Mouse (Mus musculus) heart, embryonic 11.5 days (tissue): ENCODE measurements around the gene Zfp358. TPM values are rescaled to one million over a fixed set of nuclear protein-coding genes. Genes with fewer than 3 reads are reported as not detected.

Experiments
- ATAC-seq: fragments of 200-750 bp; cut with Nextera tagmentation; replicated peaks from 2 replicates; pipeline ENCODE4 v1.8.0; 2017; ENCODE audit warnings: moderate library complexity; ENCODE audit not compliant: insufficient number of reproducible peaks, low FRiP score, low TSS enrichment
- H3K27ac ChIP-seq: fragments of 300-500 bp; sonication (generic); 2 replicates; pipeline ENCODE4 v1.5.1; 2014; ENCODE audit warnings: mild to moderate bottlenecking, low read depth, low read length
- H3K27me3 ChIP-seq: fragments of 300-500 bp; sonication (generic); 2 replicates; pipeline ENCODE4 v1.6.1; 2014; ENCODE audit warnings: mild to moderate bottlenecking, low read length, mixed read lengths; ENCODE audit not compliant: control insufficient read depth, insufficient read depth
- H3K36me3 ChIP-seq: fragments of 300-500 bp; sonication (generic); 2 replicates; pipeline ENCODE4 v1.6.1; 2014; ENCODE audit warnings: mild to moderate bottlenecking, low read length, moderate library complexity, mixed read lengths; ENCODE audit not compliant: control insufficient read depth, insufficient read depth
- H3K4me1 ChIP-seq: fragments of 300-500 bp; sonication (generic); 2 replicates; pipeline ENCODE4 v1.6.1; 2014; ENCODE audit warnings: low read length; ENCODE audit not compliant: control insufficient read depth, insufficient read depth
- H3K4me2 ChIP-seq: fragments of 300-500 bp; sonication (generic); 2 replicates; pipeline ENCODE4 v1.6.1; 2014; ENCODE audit warnings: mild to moderate bottlenecking, moderate library complexity
- H3K4me3 ChIP-seq: fragments of 300-500 bp; sonication (generic); 2 replicates; pipeline ENCODE4 v1.5.1; 2014; ENCODE audit warnings: low read depth, low read length
- H3K9ac ChIP-seq: fragments of 300-500 bp; sonication (generic); 2 replicates; pipeline ENCODE4 v1.6.1; 2014; ENCODE audit warnings: mild to moderate bottlenecking, low read depth, low read length, moderate library complexity
- H3K9me3 ChIP-seq: fragments of 300-500 bp; sonication (generic); replicated peaks from 2 replicates; pipeline ENCODE4 v1.6.1; 2016; ENCODE audit warnings: low read length; ENCODE audit not compliant: control insufficient read depth
- WGBS: fragments of 180-500 bp; shearing (Covaris S2); extraction: QIAGEN DNeasy Blood & Tissue Kit; methylation state at CpG from one replicate; pipeline ENCODE4 v1.1.7; 2014; ENCODE audit not compliant: insufficient replicate concordance; 5-methylcytosine and 5-hydroxymethylcytosine counted together
- polyA plus RNA-seq: library from polyadenylated mRNA; unstranded; fragments of >200 nt; fragmentation: Nextera tagmentation; extraction: Ambion mirVana; gene quantifications from 2 replicates; pipeline ENCODE4 v1.2.1, GENCODE M21; 2014

Gene Zfp358
- polyA plus RNA-seq, 1 experiment from 2014 or later = 19.7 TPM

- no peak for ATAC-seq
These were observed 24.1 kb upstream of the Zfp358 start for GRCm38 (mm10) chr8:3468838-3469237.

GRCm38 (mm10) chr8:3470562-3470961 is 22.4 kb upstream of the Zfp358 start, which contains the start of gene Tex45:
Gene Tex45 (plus strand): TSS chr8:3470862.
- no peak within 1 kb of the TSS for H3K4me2 ChIP-seq
- no peaks in the 10 kb centered on the region for H3K4me1 ChIP-seq
- no peaks in the 10 kb centered on the region for H3K27me3 ChIP-seq
- no peak within 1 kb of the TSS for H3K4me3 ChIP-seq
- no peaks in the 10 kb centered on the region for H3K36me3 ChIP-seq
- no peak within 1 kb of the TSS for H3K9ac ChIP-seq
- no peak within 1 kb of the TSS for H3K27ac ChIP-seq
- H3K9me3 ChIP-seq = no peaks in the 10 kb centered on the region
- ATAC-seq = no peak

More at GRCm38 (mm10) chr8:3468838-3469237, 24.1 kb upstream of the Zfp358 start:
- no peak overlapping the region for H3K27ac ChIP-seq
- H3K9ac ChIP-seq = no peak overlapping the region
- no peaks in the 10 kb centered on the region for H3K9me3 ChIP-seq
- no peaks in the 10 kb centered on the region for H3K27me3 ChIP-seq
- H3K4me3 ChIP-seq = no peak overlapping the region
- no peaks in the 10 kb centered on the region for H3K36me3 ChIP-seq
- H3K4me2 ChIP-seq = no peak overlapping the region
- WGBS = 78% methylated on average over 1 of the region's 1 CpGs
- no peaks in the 10 kb centered on the region for H3K4me1 ChIP-seq

GRCm38 (mm10) chr8:3475715-3476429 is 17.1 kb upstream of the Zfp358 start:
- no peak for ATAC-seq
- Histone ChIP-seq H3K27ac (no peak overlapping the region), H3K4me1 (0 out of 2 replicates have a peak, but pooled peaks cover 2% of the 10 kb centered on the region), H3K27me3 (peaks cover 6% of the 10 kb centered on the region; the same call in 1 of the 2 replicates), H3K9me3 (no peaks in the 10 kb centered on the region), H3K36me3 (no peaks in the 10 kb centered on the region), H3K4me3 (peak overlapping the region; percentile 32), H3K9ac (peak overlapping the region; percentile 17), H3K4me2 (peak overlapping the region; percentile 67)
- 18% methylated on average over 37 of the region's 37 CpGs for WGBS

- H3K4me2 ChIP-seq = no peak overlapping the region
- 0 out of 2 replicates have a peak overlapping the region, but pooled peaks have one; percentile 17 for H3K27ac ChIP-seq
- H3K4me1 ChIP-seq = 0 out of 2 replicates have a peak, but pooled peaks cover 2% of the 10 kb centered on the region
- no peaks in the 10 kb centered on the region for H3K9me3 ChIP-seq
- no peak overlapping the region for H3K4me3 ChIP-seq
- peaks cover 6% of the 10 kb centered on the region; the same call in 1 of the 2 replicates for H3K27me3 ChIP-seq
- no peak for ATAC-seq
- H3K36me3 ChIP-seq = no peaks in the 10 kb centered on the region
- 57% methylated on average over 4 of the region's 4 CpGs for WGBS
- H3K9ac ChIP-seq = no peak overlapping the region
These were observed 12.6 kb upstream of the Zfp358 start for GRCm38 (mm10) chr8:3480221-3480785.

GRCm38 (mm10) chr8:3481605-3482004 is 11.3 kb upstream of the Zfp358 start:
- H3K36me3 ChIP-seq = no peaks in the 10 kb centered on the region
- peaks cover 6% of the 10 kb centered on the region; the same call in 1 of the 2 replicates for H3K27me3 ChIP-seq
- no peak overlapping the region for H3K27ac ChIP-seq
- WGBS = 57% methylated on average over 5 of the region's 5 CpGs
- no peaks in the 10 kb centered on the region for H3K4me1 ChIP-seq
- H3K4me3 ChIP-seq = no peak overlapping the region
- H3K9ac ChIP-seq = no peak overlapping the region
- no peak overlapping the region for H3K4me2 ChIP-seq
- ATAC-seq = no peak
- no peaks in the 10 kb centered on the region for H3K9me3 ChIP-seq

- no peak overlapping the region for H3K27ac ChIP-seq
- no peaks in the 10 kb centered on the region for H3K4me1 ChIP-seq
- WGBS = 79% methylated on average over 22 of the region's 22 CpGs
- no peaks in the 10 kb centered on the region for H3K36me3 ChIP-seq
- ATAC-seq = no peak
- H3K4me3 ChIP-seq = no peak overlapping the region
- H3K9ac ChIP-seq = no peak overlapping the region
- no peak overlapping the region for H3K4me2 ChIP-seq
- peaks cover 6% of the 10 kb centered on the region; the same call in 1 of the 2 replicates for H3K27me3 ChIP-seq
- H3K9me3 ChIP-seq = no peaks in the 10 kb centered on the region
These were observed 10.6 kb upstream of the Zfp358 start for GRCm38 (mm10) chr8:3482240-3482740.

GRCm38 (mm10) chr8:3483546-3483945 is 9.4 kb upstream of the Zfp358 start:
- 44% methylated on average over 7 of the region's 7 CpGs for WGBS
- Histone ChIP-seq H3K4me1 (no peaks in the 10 kb centered on the region), H3K36me3 (no peaks in the 10 kb centered on the region), H3K27me3 (no peaks in the 10 kb centered on the region), H3K9ac (no peak overlapping the region), H3K4me3 (no peak overlapping the region), H3K4me2 (no peak overlapping the region), H3K9me3 (no peaks in the 10 kb centered on the region), H3K27ac (no peak overlapping the region)
- ATAC-seq = no peak

- WGBS = 11% methylated on average over 5 of the region's 5 CpGs
- H3K36me3 ChIP-seq = no peaks in the 10 kb centered on the region
- no peak overlapping the region for H3K9ac ChIP-seq
- 0 out of 2 replicates have a peak, but pooled peaks have one; percentile 45 for ATAC-seq
- H3K4me2 ChIP-seq = no peak overlapping the region
- no peak overlapping the region for H3K27ac ChIP-seq
- no peaks in the 10 kb centered on the region for H3K9me3 ChIP-seq
- H3K4me1 ChIP-seq = no peaks in the 10 kb centered on the region
- H3K27me3 ChIP-seq = no peaks in the 10 kb centered on the region
- no peak overlapping the region for H3K4me3 ChIP-seq
These were observed 7.7 kb upstream of the Zfp358 start for GRCm38 (mm10) chr8:3485192-3485591.
